Mouse (Mus musculus): ENCODE data around the gene Gna11. TPM values are rescaled to one million over a fixed set of nuclear protein-coding genes. Genes with fewer than 3 reads are reported as not detected.

The Gna11 gene
- polyA plus RNA-seq, 1 experiment from 2014 or later: 79.1 TPM

GRCm38 (mm10) chr10:81525017-81525694 is 19.8 kb downstream of the Gna11 start:
- Histone ChIP-seq H3K4me1 (peaks cover 22% of the 10 kb centered on the region), H3K27ac (peak overlapping the region; percentile 62; the same call in 1 of the 2 replicates), H3K4me3 (no peak overlapping the region), H3K36me3 (peaks cover 13% of the 10 kb centered on the region), H3K9me3 (no peaks in the 10 kb centered on the region), H3K27me3 (ENCODE audit: insufficient read depth, poor library complexity, severe bottlenecking) (peaks cover 7% of the 10 kb centered on the region; the same call in 1 of the 2 replicates)
- WGBS: 34% methylated on average over 12 of the region's 13 CpGs
- DNase-seq (ENCODE audit: low spot score): no peak

GRCm38 (mm10) chr10:81524051-81524605 is 20.9 kb downstream of the Gna11 start, which contains the start of gene Gna15:
Gene Gna15, minus strand, starts transcription at chr10:81524225.
- peak; percentile 88 for DNase-seq (ENCODE audit: low spot score)
- Histone ChIP-seq H3K27ac (peak within 1 kb of the TSS; percentile 85), H3K36me3 (peaks cover 3% of the 10 kb centered on the region), H3K4me1 (peaks cover 26% of the 10 kb centered on the region), H3K4me3 (peak within 1 kb of the TSS; percentile 50), H3K27me3 (ENCODE audit: insufficient read depth, poor library complexity, severe bottlenecking) (peaks cover 7% of the 10 kb centered on the region; the same call in 1 of the 2 replicates), H3K9me3 (no peaks in the 10 kb centered on the region)
- WGBS: 9% methylated on average over 9 of the region's 9 CpGs

DNA sequence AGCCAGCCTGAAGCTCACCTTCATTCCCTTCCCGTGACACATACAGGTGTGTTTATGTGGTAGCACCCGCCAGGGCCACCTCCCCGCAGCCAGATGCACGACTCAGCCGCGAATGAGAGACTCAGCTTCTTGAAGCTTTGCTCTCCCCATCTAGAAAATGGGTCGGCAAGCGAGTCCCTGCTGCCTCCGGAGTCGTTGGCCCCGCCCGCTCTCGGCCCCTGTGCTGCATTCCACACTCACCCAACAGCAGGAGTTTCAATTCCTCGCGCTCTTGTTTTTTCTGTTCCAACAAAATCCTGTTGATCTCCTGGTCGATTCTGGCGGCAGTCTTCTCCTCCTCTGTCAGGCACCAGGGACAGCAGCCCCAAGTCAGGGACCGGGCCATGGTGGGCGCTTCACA is 21.4 kb downstream of the Gna11 start:
- no peak for DNase-seq (ENCODE audit: low spot score)
- Histone ChIP-seq H3K27ac (peak overlapping the region; percentile 85), H3K27me3 (ENCODE audit: insufficient read depth, poor library complexity, severe bottlenecking) (peaks cover 7% of the 10 kb centered on the region; the same call in 1 of the 2 replicates), H3K9me3 (no peaks in the 10 kb centered on the region), H3K4me1 (peaks cover 26% of the 10 kb centered on the region), H3K4me3 (peak overlapping the region; percentile 50), H3K36me3 (no peaks in the 10 kb centered on the region; the same call in 1 of the 2 replicates)
- 9% methylated on average over 19 of the region's 19 CpGs for WGBS

GRCm38 (mm10) chr10:81523142-81523541 is 21.8 kb downstream of the Gna11 start:
- DNase-seq (ENCODE audit: low spot score): no peak
- Histone ChIP-seq H3K36me3 (no peaks in the 10 kb centered on the region), H3K27me3 (ENCODE audit: insufficient read depth, poor library complexity, severe bottlenecking) (peaks cover 7% of the 10 kb centered on the region; the same call in 1 of the 2 replicates), H3K27ac (no peak overlapping the region), H3K4me1 (peaks cover 26% of the 10 kb centered on the region), H3K9me3 (no peaks in the 10 kb centered on the region), H3K4me3 (peak overlapping the region; percentile 50)
- 70% methylated on average over 6 of the region's 6 CpGs for WGBS

DNA sequence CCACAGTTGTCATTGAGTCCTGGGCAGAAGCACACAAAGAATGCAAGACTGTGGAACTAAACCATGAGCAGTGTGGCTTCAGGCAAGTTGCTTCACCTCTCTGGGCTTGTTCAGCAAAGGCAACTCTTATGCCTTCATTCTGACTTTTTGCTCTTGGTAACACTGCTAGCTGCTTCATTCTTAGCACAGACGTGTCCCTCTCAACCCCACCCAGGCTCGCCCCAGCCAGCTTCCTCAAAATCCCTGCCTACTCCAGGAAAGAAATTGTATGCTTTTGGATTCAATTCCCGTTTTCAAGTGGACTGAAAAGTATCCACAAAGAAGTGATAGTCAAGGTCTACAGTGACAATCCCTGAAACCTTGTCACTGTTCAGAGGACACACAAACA is 25.0 kb downstream of the Gna11 start:
- no peak overlapping the region for H3K27ac ChIP-seq
- no peak for DNase-seq (ENCODE audit: low spot score)
- H3K27me3 ChIP-seq (ENCODE audit: insufficient read depth, poor library complexity, severe bottlenecking): peaks cover 10% of the 10 kb centered on the region; the same call in 1 of the 2 replicates
- H3K4me1 ChIP-seq: peaks cover 22% of the 10 kb centered on the region
- 60% methylated on average over 3 of the region's 3 CpGs for WGBS
- no peaks in the 10 kb centered on the region for H3K36me3 ChIP-seq
- H3K4me3 ChIP-seq: no peak overlapping the region
- no peaks in the 10 kb centered on the region for H3K9me3 ChIP-seq

DNA sequence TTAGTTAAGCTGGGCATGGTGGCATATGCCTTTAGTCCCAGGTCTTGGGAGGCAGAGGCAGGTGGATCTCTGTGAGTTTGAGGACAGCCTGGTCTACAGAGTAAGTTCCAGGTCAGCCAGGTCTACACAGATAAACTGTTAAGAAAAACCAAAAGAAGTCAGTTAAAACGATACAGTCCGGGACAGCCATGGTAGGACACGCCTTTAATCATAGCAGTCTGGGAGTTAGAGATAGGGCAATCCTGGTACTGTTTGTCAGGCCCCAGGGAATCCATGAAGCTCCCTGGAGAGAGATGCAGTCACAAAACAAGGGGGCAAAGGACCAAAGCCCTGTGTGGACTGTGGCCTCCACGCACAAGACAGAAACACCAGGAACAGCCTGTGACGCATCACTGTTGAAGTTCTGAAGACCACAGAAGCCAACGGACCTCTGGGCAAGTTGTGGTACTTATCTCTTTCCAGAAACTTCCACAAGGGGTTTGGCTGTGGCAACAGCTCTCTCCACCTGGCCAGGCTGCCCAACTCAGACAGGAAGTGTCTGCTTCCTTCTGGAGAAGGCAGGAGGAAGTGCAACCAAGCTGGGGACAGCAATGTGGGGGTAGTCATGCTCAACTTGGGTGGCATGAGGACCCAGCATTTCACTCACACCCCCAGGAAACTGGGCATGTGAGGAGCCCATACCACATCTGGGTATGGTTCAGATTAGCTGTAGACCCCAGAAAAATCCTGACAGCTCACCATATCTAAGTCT is 25.6 kb downstream of the Gna11 start:
- H3K4me1 ChIP-seq: peaks cover 16% of the 10 kb centered on the region
- peaks cover 2% of the 10 kb centered on the region; the same call in 1 of the 2 replicates for H3K36me3 ChIP-seq
- no peaks in the 10 kb centered on the region for H3K9me3 ChIP-seq
- peaks cover 10% of the 10 kb centered on the region; the same call in 1 of the 2 replicates for H3K27me3 ChIP-seq (ENCODE audit: insufficient read depth, poor library complexity, severe bottlenecking)
- WGBS: 63% methylated on average over 6 of the region's 6 CpGs
- no peak overlapping the region for H3K27ac ChIP-seq
- no peak for DNase-seq (ENCODE audit: low spot score)
- H3K4me3 ChIP-seq: no peak overlapping the region; the same call in 1 of the 2 replicates

- Histone ChIP-seq H3K9me3 (no peaks in the 10 kb centered on the region), H3K4me1 (peaks cover 8% of the 10 kb centered on the region), H3K27me3 (ENCODE audit: insufficient read depth, poor library complexity, severe bottlenecking) (peaks cover 4% of the 10 kb centered on the region; the same call in 1 of the 2 replicates), H3K27ac (no peak overlapping the region), H3K36me3 (peaks cover 9% of the 10 kb centered on the region), H3K4me3 (no peak overlapping the region)
- 15% methylated on average over 4 of the region's 4 CpGs for WGBS
- DNase-seq (ENCODE audit: low spot score): no peak
Measured at GRCm38 (mm10) chr10:81518546-81518945, 26.4 kb downstream of the Gna11 start.

DNA sequence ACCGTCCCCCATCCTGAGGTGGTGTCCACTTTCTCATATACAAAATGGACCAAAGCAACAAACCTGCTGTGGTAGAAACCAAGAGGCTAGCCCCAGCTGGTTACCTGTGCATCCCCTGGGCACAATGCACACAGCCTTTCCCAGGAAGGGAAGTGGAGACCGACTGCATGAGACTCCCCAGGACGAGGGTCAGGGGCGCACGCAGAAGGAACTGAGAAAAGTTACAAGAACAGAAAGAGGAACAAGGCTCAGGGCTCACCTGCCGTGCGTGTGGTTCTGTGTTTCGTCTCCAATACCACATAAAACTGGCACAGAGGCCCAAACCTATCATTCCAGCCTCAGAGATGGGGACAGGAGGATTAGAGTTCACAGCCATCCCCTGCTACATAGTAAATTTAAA is 27.8 kb downstream of the Gna11 start:
- H3K27ac ChIP-seq: no peak overlapping the region
- WGBS: 69% methylated on average over 8 of the region's 8 CpGs

GRCm38 (mm10) chr10:81513798-81514197 is 31.2 kb downstream of the Gna11 start:
- Histone ChIP-seq H3K36me3 (peaks cover 13% of the 10 kb centered on the region), H3K4me1 (peaks cover 5% of the 10 kb centered on the region), H3K9me3 (no peaks in the 10 kb centered on the region), H3K27ac (no peak overlapping the region), H3K4me3 (no peak overlapping the region), H3K27me3 (ENCODE audit: insufficient read depth, poor library complexity, severe bottlenecking) (peaks cover 32% of the 10 kb centered on the region)
- 82% methylated on average over 5 of the region's 5 CpGs for WGBS
- no peak for DNase-seq (ENCODE audit: low spot score)

More for the DNA sequence above, 27.8 kb downstream of the Gna11 start:
- Histone ChIP-seq H3K4me3 (no peak overlapping the region), H3K36me3 (peaks cover 13% of the 10 kb centered on the region), H3K27me3 (ENCODE audit: insufficient read depth, poor library complexity, severe bottlenecking) (peaks cover 17% of the 10 kb centered on the region), H3K4me1 (peaks cover 6% of the 10 kb centered on the region), H3K9me3 (no peaks in the 10 kb centered on the region)
- DNase-seq (ENCODE audit: low spot score): no peak

DNA sequence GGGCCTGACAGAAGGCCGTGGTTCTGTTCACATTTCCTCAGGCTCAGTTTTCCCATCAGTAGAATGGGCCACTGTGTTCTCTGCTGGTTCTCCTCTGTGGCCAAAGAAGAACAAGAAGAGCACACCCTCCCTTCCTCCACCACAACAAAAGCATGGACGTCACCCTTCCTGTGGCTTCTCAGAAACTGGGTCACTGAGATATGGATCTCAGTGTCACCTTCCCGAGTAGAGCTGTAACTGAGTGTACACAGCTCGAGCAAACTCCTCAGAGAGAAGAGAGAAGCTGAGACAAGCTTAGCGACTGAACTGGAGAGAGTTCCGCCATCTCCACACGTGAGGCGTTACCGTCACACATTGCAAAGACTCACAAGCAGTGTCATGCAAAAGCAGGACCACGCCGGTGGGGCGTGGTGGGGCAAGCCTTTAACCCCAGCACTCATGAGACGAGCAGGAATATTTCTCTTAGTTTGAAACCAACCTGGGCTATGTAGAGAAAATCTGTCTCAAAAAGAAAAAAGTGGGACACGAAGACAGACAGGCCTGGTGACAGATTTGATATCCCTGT is 34.7 kb downstream of the Gna11 start:
- Histone ChIP-seq H3K27me3 (ENCODE audit: insufficient read depth, poor library complexity, severe bottlenecking) (peaks cover 29% of the 10 kb centered on the region), H3K4me1 (peaks cover 8% of the 10 kb centered on the region), H3K27ac (no peak overlapping the region), H3K36me3 (peaks cover 13% of the 10 kb centered on the region), H3K9me3 (no peaks in the 10 kb centered on the region), H3K4me3 (no peak overlapping the region)
- WGBS: 75% methylated on average over 14 of the region's 14 CpGs
- DNase-seq (ENCODE audit: low spot score): no peak

DNA sequence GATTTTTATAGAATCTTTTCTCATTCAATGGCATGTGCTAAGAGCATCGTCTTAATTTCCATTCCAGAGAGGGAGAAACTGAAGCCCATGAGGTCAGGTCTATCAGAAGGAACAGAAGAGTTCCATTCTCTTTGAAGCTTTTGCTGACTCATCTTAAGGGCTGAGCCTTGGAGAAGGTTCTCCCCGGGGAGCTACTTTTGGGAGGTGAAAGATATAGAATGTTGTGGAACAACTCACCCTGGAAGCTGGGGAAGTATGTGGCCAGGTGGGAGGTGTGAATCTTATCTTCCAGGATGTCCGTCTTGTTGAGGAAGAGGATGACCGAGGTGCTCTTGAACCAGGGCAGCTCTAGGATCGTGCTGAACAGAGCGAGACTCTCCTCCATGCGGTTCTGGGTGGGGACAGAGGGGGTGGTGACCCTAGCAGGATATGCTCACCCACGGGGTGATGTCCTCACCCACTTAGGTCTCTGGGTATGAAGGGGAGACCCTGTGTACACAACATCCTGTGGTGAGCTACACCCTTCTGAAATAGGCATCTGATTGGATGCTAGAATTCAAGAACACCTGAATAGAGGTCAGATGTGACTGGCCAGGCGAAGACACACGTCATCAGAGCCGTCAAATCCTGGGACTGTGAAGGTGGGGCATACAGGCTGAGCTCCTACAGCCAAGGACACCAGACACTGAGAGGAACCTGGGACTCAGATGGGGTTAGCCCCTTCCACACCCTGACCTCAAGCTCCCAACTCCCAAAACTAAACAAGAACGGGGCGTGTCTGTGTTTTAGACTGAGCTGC is 37.1 kb downstream of the Gna11 start:
- DNase-seq (ENCODE audit: low spot score): no peak
- WGBS: 64% methylated on average over 13 of the region's 13 CpGs
- H3K36me3 ChIP-seq: 0 out of 2 replicates have a peak, but pooled peaks cover 4% of the 10 kb centered on the region
- no peaks in the 10 kb centered on the region for H3K9me3 ChIP-seq
- H3K27ac ChIP-seq: no peak overlapping the region
- H3K27me3 ChIP-seq (ENCODE audit: insufficient read depth, poor library complexity, severe bottlenecking): peaks cover 29% of the 10 kb centered on the region
- H3K4me1 ChIP-seq: peaks cover 8% of the 10 kb centered on the region
- H3K4me3 ChIP-seq: no peak overlapping the region

GRCm38 (mm10) chr10:81507095-81507494 is 37.9 kb downstream of the Gna11 start:
- H3K27ac ChIP-seq: no peak overlapping the region
- H3K36me3 ChIP-seq: no peaks in the 10 kb centered on the region
- no peak overlapping the region for H3K4me3 ChIP-seq
- peaks cover 22% of the 10 kb centered on the region for H3K27me3 ChIP-seq (ENCODE audit: insufficient read depth, poor library complexity, severe bottlenecking)
- no peak for DNase-seq (ENCODE audit: low spot score)
- peaks cover 10% of the 10 kb centered on the region for H3K4me1 ChIP-seq
- no peaks in the 10 kb centered on the region for H3K9me3 ChIP-seq
- 22% methylated on average over 6 of the region's 6 CpGs for WGBS

All from heart, embryonic 10.5 days (tissue).